Mouse (Mus musculus): ENCODE measurements around the gene Itgal.

Gene Itgal

GRCm38 (mm10) chr7:127278311-127278710, 17.7 kb upstream of the Itgal start:
- in situ Hi-C loops (cut with MboI, MseI): no loop called here

GRCm38 (mm10) chr7:127280092-127280491, 16.0 kb upstream of the Itgal start:
- in situ Hi-C loops (cut with MboI, MseI): no loop called here

GRCm38 (mm10) chr7:127281114-127281513, 14.9 kb upstream of the Itgal start:
- in situ Hi-C loops (cut with MboI, MseI): no loop called here

- in situ Hi-C loops (cut with MboI, MseI): no loop called here
Observed at GRCm38 (mm10) chr7:127282190-127282589, 13.9 kb upstream of the Itgal start.

- in situ Hi-C loops (cut with MboI, MseI): no loop called here
Observed at GRCm38 (mm10) chr7:127285154-127285553, 10.9 kb upstream of the Itgal start.

GRCm38 (mm10) chr7:127287940-127288339, 8.1 kb upstream of the Itgal start:
- in situ Hi-C loops (cut with MboI, MseI): no loop called here

GRCm38 (mm10) chr7:127289306-127289705, 6.8 kb upstream of the Itgal start:
- in situ Hi-C loops (cut with MboI, MseI): no loop called here

GRCm38 (mm10) chr7:127290142-127290541, 5.9 kb upstream of the Itgal start:
- in situ Hi-C loops (cut with MboI, MseI): no loop called here

- in situ Hi-C loops (cut with MboI, MseI): no loop called here
Observed at GRCm38 (mm10) chr7:127296786-127297555, 911 bp downstream of the Itgal start.

GRCm38 (mm10) chr7:127297586-127298193, 1.6 kb downstream of the Itgal start:
- in situ Hi-C loops (cut with MboI, MseI): no loop called here

- in situ Hi-C loops (cut with MboI, MseI): loop anchor here in 1 of 2 experiments (5.0 kb wide), 1 partner anchor 46 kb away; the partner anchor contains the start of gene Dctpp1
Observed at GRCm38 (mm10) chr7:127308431-127308830, 12.4 kb downstream of the Itgal start.

GRCm38 (mm10) chr7:127308887-127309286, 12.8 kb downstream of the Itgal start:
- in situ Hi-C loops (cut with MboI, MseI): loop anchor here in 1 of 2 experiments (5.0 kb wide), 1 partner anchor 47 kb away; the partner anchor contains the start of gene Dctpp1

- in situ Hi-C loops (cut with MboI, MseI): loop anchor here in 1 of 2 experiments (5.0 kb wide), 1 partner anchor 48 kb away; the partner anchor contains the start of gene Dctpp1
Observed at GRCm38 (mm10) chr7:127309951-127310350, 13.9 kb downstream of the Itgal start.

- in situ Hi-C loops (cut with MboI, MseI): no loop called here
Observed at GRCm38 (mm10) chr7:127313912-127314311, 17.9 kb downstream of the Itgal start.

- in situ Hi-C loops (cut with MboI, MseI): loop anchor here in 1 of 2 experiments (10.0 kb wide), 1 partner anchor 234 kb away; no protein-coding TSS in a partner anchor
Observed at GRCm38 (mm10) chr7:127321106-127321505, 25.0 kb downstream of the Itgal start.

GRCm38 (mm10) chr7:127322085-127322484, 26.0 kb downstream of the Itgal start:
- in situ Hi-C loops (cut with MboI, MseI): loop anchor here in 1 of 2 experiments (10.0 kb wide), 1 partner anchor 233 kb away; no protein-coding TSS in a partner anchor

GRCm38 (mm10) chr7:127324944-127325343, 28.9 kb downstream of the Itgal start:
- in situ Hi-C loops (cut with MboI, MseI): loop anchor here in 1 of 2 experiments (10.0 kb wide), 1 partner anchor 230 kb away; no protein-coding TSS in a partner anchor

- in situ Hi-C loops (cut with MboI, MseI): loop anchor here in 1 of 2 experiments (10.0 kb wide), 1 partner anchor 229 kb away; no protein-coding TSS in a partner anchor
Observed at GRCm38 (mm10) chr7:127325550-127325949, 29.5 kb downstream of the Itgal start.

- in situ Hi-C loops (cut with MboI, MseI): loop anchor here in 1 of 2 experiments (10.0 kb wide), 1 partner anchor 228 kb away; no protein-coding TSS in a partner anchor
Observed at GRCm38 (mm10) chr7:127326685-127327084, 30.6 kb downstream of the Itgal start.

- in situ Hi-C loops (cut with MboI, MseI): loop anchor here in 1 of 2 experiments (5.0 kb wide), 1 partner anchor 776 kb away; no protein-coding TSS in a partner anchor
Observed at GRCm38 (mm10) chr7:127333240-127333639, 37.2 kb downstream of the Itgal start.

- in situ Hi-C loops (cut with MboI, MseI): no loop called here
Observed at GRCm38 (mm10) chr7:127335604-127336003, 39.5 kb downstream of the Itgal start.

GRCm38 (mm10) chr7:127337636-127338035, 41.6 kb downstream of the Itgal start:
- in situ Hi-C loops (cut with MboI, MseI): no loop called here

All from T-helper 17 cell (primary cell).